Mouse (Mus musculus) forebrain, embryonic 16.5 days (tissue): ENCODE data around the gene Cbx4. TPM values are rescaled to one million over a fixed set of nuclear protein-coding genes. Genes with fewer than 3 reads are reported as not detected.
A peak's percentile ranks its signal among the peaks of the same experiment; 100 is the strongest.

Experiments
- ATAC-seq: fragments of 200-750 bp; cut with Nextera tagmentation; 2 replicates; pipeline ENCODE4 v1.8.0; 2017; ENCODE audit warnings: mild to moderate bottlenecking, moderate library complexity
- H3K27ac ChIP-seq: fragments of 300-500 bp; sonication (generic); 2 replicates; pipeline ENCODE4 v1.5.1; 2014; ENCODE audit warnings: low read length, control low read depth
- H3K27me3 ChIP-seq: fragments of 300-500 bp; sonication (generic); replicated peaks from 2 replicates; pipeline ENCODE4 v1.6.1; 2014; ENCODE audit warnings: low read length; ENCODE audit not compliant: control insufficient read depth, insufficient read depth
- H3K36me3 ChIP-seq: fragments of 300-500 bp; sonication (generic); 2 replicates; pipeline ENCODE4 v1.6.1; 2014; ENCODE audit not compliant: control insufficient read depth, insufficient read depth
- H3K4me1 ChIP-seq: fragments of 300-500 bp; sonication (generic); replicated peaks from 2 replicates; pipeline ENCODE4 v1.6.1; 2014; ENCODE audit warnings: low read length; ENCODE audit not compliant: control insufficient read depth, insufficient read depth
- H3K4me2 ChIP-seq: fragments of 300-500 bp; sonication (generic); 2 replicates; pipeline ENCODE4 v1.6.1; 2014; ENCODE audit warnings: mild to moderate bottlenecking, low read length, control low read depth
- H3K4me3 ChIP-seq: fragments of 300-500 bp; sonication (generic); replicated peaks from 2 replicates; pipeline ENCODE4 v1.5.1; 2014; ENCODE audit warnings: mild to moderate bottlenecking, low read length, control low read depth
- H3K9ac ChIP-seq: fragments of 300-500 bp; sonication (generic); replicated peaks from 2 replicates; pipeline ENCODE4 v1.6.1; 2014; ENCODE audit warnings: low read depth, low read length, control low read depth
- H3K9me3 ChIP-seq: fragments of 300-500 bp; sonication (generic); 2 replicates; pipeline ENCODE4 v1.6.1; 2016; ENCODE audit warnings: low read length; ENCODE audit not compliant: control insufficient read depth
- WGBS: fragments of 180-500 bp; shearing (Covaris S2); extraction: QIAGEN DNeasy Blood & Tissue Kit; methylation state at CpG from one replicate; pipeline ENCODE4 v1.1.7; 2014; 5-methylcytosine and 5-hydroxymethylcytosine counted together
- polyA plus RNA-seq: library from polyadenylated mRNA; unstranded; fragments of >200 nt; fragmentation: Nextera tagmentation; extraction: Ambion mirVana; gene quantifications from 2 replicates; pipeline ENCODE4 v1.2.1, GENCODE M21; 2015

Gene Cbx4
- polyA plus RNA-seq, 1 experiment from 2014 or later: 18.5 TPM

GRCm38 (mm10) chr11:119081148-119081838 lies 4.7 kb downstream of the Cbx4 start:
- H3K4me1 ChIP-seq: peaks cover 63% of the 10 kb centered on the region
- peaks cover 3% of the 10 kb centered on the region; the same call in 1 of the 2 replicates for H3K27me3 ChIP-seq
- 25% methylated on average over 46 of the region's 47 CpGs for WGBS
- H3K4me3 ChIP-seq: peak overlapping the region; percentile 6
- no peaks in the 10 kb centered on the region; the same call in 1 of the 2 replicates for H3K36me3 ChIP-seq
- no peak for ATAC-seq
- no peak overlapping the region for H3K27ac ChIP-seq
- 0 out of 2 replicates have a peak, but pooled peaks cover 2% of the 10 kb centered on the region for H3K9me3 ChIP-seq
- H3K9ac ChIP-seq: peak overlapping the region; percentile 6; the same call in 1 of the 2 replicates
- H3K4me2 ChIP-seq: peak overlapping the region; percentile 28

DNA sequence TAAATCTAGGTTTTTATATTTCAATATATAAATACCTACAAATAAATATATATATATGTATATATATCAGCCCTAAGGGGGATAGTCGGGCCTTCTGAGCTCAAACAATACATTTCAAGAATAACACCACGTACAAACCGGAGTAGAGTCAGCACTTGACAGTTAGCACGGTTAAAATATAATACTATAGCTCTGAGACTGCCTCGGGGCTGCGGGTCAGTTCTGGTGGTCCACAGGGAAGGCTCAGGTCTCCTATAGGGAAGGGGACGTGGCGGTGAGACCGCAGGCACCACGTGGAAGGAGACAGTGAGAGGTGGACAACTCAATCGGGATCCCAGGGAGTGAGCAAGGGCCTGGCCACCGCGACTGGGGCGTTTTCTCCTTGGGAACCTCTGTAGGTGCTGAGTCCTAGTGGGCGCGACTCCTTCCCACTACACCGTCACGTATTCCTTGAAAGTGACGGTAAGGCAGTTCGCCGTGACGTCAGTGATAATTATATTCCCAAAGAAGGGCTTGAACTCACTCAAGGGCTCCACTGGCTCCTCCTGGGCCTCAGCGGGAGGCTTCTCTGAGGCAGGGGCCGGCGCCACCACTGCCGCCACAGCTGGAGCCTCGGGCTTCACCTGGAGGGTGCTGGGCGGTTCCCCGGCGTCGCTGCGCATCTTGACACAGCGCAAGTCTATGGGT lies 5.4 kb downstream of the Cbx4 start:
- peak overlapping the region; percentile 28 for H3K4me2 ChIP-seq
- 0 out of 2 replicates have a peak, but pooled peaks cover 2% of the 10 kb centered on the region for H3K9me3 ChIP-seq
- ATAC-seq: no peak
- H3K4me3 ChIP-seq: peak overlapping the region; percentile 6
- H3K9ac ChIP-seq: no peak overlapping the region; the same call in 1 of the 2 replicates
- H3K27me3 ChIP-seq: peaks cover 3% of the 10 kb centered on the region; the same call in 1 of the 2 replicates
- no peaks in the 10 kb centered on the region; the same call in 1 of the 2 replicates for H3K36me3 ChIP-seq
- H3K4me1 ChIP-seq: peaks cover 63% of the 10 kb centered on the region
- 34% methylated on average over 33 of the region's 33 CpGs for WGBS
- no peak overlapping the region for H3K27ac ChIP-seq

- Histone ChIP-seq H3K4me2 (peak overlapping the region; percentile 43), H3K27me3 (peaks cover 3% of the 10 kb centered on the region; the same call in 1 of the 2 replicates), H3K9ac (peak overlapping the region; percentile 48), H3K36me3 (no peaks in the 10 kb centered on the region; the same call in 1 of the 2 replicates), H3K27ac (peak overlapping the region; percentile 80), H3K4me1 (peaks cover 60% of the 10 kb centered on the region), H3K9me3 (0 out of 2 replicates have a peak, but pooled peaks cover 2% of the 10 kb centered on the region), H3K4me3 (no peak overlapping the region; the same call in 1 of the 2 replicates)
- WGBS: 32% methylated on average over 7 of the region's 7 CpGs
- ATAC-seq: 0 out of 2 replicates have a peak, but pooled peaks have one; percentile 5
Measured at GRCm38 (mm10) chr11:119079445-119079837, 6.6 kb downstream of the Cbx4 start.

- Histone ChIP-seq H3K4me1 (peaks cover 55% of the 10 kb centered on the region), H3K9ac (peak overlapping the region; percentile 48), H3K4me2 (peak overlapping the region; percentile 43), H3K27me3 (peaks cover 3% of the 10 kb centered on the region; the same call in 1 of the 2 replicates), H3K9me3 (0 out of 2 replicates have a peak, but pooled peaks cover 2% of the 10 kb centered on the region), H3K36me3 (no peaks in the 10 kb centered on the region; the same call in 1 of the 2 replicates), H3K4me3 (peak overlapping the region; percentile 11; the same call in 1 of the 2 replicates), H3K27ac (peak overlapping the region; percentile 80)
- 4% methylated on average over 23 of the region's 27 CpGs for WGBS
- peak; percentile 83 for ATAC-seq
Measured at GRCm38 (mm10) chr11:119078691-119079444, 7.2 kb downstream of the Cbx4 start.

- 0 out of 2 replicates have a peak, but pooled peaks cover 2% of the 10 kb centered on the region for H3K9me3 ChIP-seq
- peaks cover 44% of the 10 kb centered on the region for H3K4me1 ChIP-seq
- ATAC-seq: no peak
- peaks cover 3% of the 10 kb centered on the region; the same call in 1 of the 2 replicates for H3K27me3 ChIP-seq
- no peak overlapping the region for H3K4me2 ChIP-seq
- WGBS: 73% methylated on average over 4 of the region's 4 CpGs
- H3K36me3 ChIP-seq: no peaks in the 10 kb centered on the region; the same call in 1 of the 2 replicates
- no peak overlapping the region for H3K9ac ChIP-seq
- no peak overlapping the region for H3K4me3 ChIP-seq
- no peak overlapping the region for H3K27ac ChIP-seq
Measured at GRCm38 (mm10) chr11:119077755-119078154, 8.3 kb downstream of the Cbx4 start.

GRCm38 (mm10) chr11:119075805-119076204 lies 10.2 kb downstream of the Cbx4 start:
- Histone ChIP-seq H3K9ac (no peak overlapping the region), H3K4me3 (no peak overlapping the region), H3K36me3 (no peaks in the 10 kb centered on the region; the same call in 1 of the 2 replicates), H3K4me1 (peaks cover 24% of the 10 kb centered on the region), H3K27me3 (no peaks in the 10 kb centered on the region), H3K9me3 (0 out of 2 replicates have a peak, but pooled peaks cover 2% of the 10 kb centered on the region), H3K4me2 (no peak overlapping the region), H3K27ac (no peak overlapping the region)
- no peak for ATAC-seq
- 91% methylated on average over 5 of the region's 5 CpGs for WGBS

DNA sequence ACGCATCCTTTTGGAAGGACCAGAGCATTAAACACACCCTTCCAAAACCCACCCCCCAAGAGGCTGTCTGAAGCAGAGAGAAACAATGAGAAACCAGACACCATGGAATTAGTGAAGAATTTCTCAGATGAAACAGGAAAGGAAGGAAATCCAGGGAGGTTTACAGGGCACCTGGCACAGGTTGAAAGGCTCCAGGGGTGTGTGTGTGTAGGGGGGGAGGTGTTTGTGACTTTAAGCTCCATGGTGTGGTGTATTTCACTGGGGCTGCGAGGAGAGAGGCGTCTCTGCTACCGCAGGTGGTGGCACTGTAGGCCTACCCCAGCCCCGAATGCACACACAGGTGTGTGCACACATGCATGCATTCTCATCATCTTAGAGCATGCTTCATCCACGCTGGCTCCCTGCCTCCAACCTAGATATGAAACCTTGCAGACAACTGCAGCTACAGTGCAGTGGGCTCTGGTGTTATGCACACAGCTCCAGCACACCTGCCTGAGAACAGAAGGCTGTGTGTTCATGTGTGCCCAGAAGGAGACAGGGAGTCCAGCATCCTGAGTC lies 12.1 kb downstream of the Cbx4 start:
- Histone ChIP-seq H3K4me3 (no peak overlapping the region), H3K27ac (no peak overlapping the region), H3K9ac (no peak overlapping the region), H3K4me2 (no peak overlapping the region), H3K27me3 (no peaks in the 10 kb centered on the region), H3K4me1 (peaks cover 9% of the 10 kb centered on the region), H3K9me3 (0 out of 2 replicates have a peak, but pooled peaks cover 2% of the 10 kb centered on the region), H3K36me3 (no peaks in the 10 kb centered on the region; the same call in 1 of the 2 replicates)
- ATAC-seq: no peak
- WGBS: 64% methylated on average over 6 of the region's 6 CpGs

DNA sequence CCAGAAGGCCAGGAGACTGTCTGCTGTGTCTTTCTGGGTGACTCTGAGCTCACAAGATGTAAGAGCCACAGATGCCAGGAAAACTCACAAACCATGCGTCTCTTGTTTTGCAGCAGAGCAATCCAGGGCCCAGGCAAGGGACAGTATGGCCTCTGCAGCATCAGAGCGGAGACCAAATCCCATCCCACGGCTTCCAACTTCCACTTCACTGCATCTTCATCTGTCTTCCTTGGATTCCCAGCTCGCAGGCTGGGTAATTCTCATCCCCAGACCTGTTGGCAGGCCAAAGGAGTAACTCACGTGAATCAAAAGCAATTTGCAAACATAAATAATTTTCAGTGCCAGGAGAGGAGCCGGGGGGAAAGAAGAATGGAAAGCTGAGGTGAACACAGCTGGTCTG lies 13.0 kb downstream of the Cbx4 start:
- H3K9me3 ChIP-seq: 0 out of 2 replicates have a peak, but pooled peaks cover 2% of the 10 kb centered on the region
- no peak overlapping the region for H3K27ac ChIP-seq
- H3K9ac ChIP-seq: no peak overlapping the region
- no peaks in the 10 kb centered on the region for H3K27me3 ChIP-seq
- no peak for ATAC-seq
- 51% methylated on average over 6 of the region's 6 CpGs for WGBS
- no peak overlapping the region for H3K4me3 ChIP-seq
- no peak overlapping the region for H3K4me2 ChIP-seq
- H3K36me3 ChIP-seq: no peaks in the 10 kb centered on the region; the same call in 1 of the 2 replicates
- H3K4me1 ChIP-seq: no peaks in the 10 kb centered on the region
